Comparison of ENCODE assay signal across 26 mouse cellular contexts in the genomic region with DNA sequence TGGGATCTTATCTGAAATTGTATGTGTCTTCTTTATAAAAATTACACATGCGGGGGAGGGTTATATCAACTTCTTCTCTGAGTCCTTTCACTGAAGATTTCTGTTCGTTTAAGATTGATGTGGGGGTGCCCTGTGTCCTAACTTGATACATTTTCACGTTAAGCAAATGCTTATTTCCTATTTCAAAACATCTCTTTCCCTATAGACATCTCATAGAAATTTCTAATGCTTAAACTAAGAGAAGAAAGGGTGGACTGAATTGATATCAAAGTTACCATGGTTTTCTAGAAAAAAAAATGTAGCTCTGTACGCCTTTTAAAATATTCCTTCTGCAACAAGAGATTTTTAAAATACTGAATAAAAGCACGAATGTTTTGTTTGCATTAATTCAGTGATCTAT. TPM values are rescaled to one million over a fixed set of nuclear protein-coding genes. Genes with fewer than 3 reads are reported as not detected.
DNase-seq lines count a peak whose midpoint lies in the region; ATAC-seq and TF ChIP-seq lines count a peak whose summit lies in the region.
"Had no signal": no experiment of that assay in that cellular context is flagged by ENCODE, and none has a peak within 500 bp of the region (broad histone marks: within the 10 kb centered on the region; RNA-seq: fewer than 3 reads in every experiment).

No protein-coding gene starts in this region.

- no peak for ATAC-seq in hindbrain, embryonic 11.5 days (ENCODE audit: low FRiP score)
- ATAC-seq in hindbrain, postnatal 0 days = no peak
- ATAC-seq in midbrain, embryonic 11.5 days (ENCODE audit: low FRiP score) = no peak
- ATAC-seq in midbrain, embryonic 15.5 days (replicated peaks) = no peak
- no peak for ATAC-seq in limb, embryonic 14.5 days (ENCODE audit: low FRiP score, low read depth)
- ATAC-seq: activated CD4-positive, CD25-positive, alpha-beta regulatory T cell, adult 4 months; forebrain, embryonic 15.5 days; Patski had no signal

- no peak overlapping the region for H3K4me2 ChIP-seq in hindbrain, embryonic 11.5 days (replicated peaks; ENCODE audit: low read depth, low read length)
- H3K4me2 ChIP-seq in hindbrain, postnatal 0 days (ENCODE audit: low read depth, low read length) = no peak overlapping the region
- H3K4me2 ChIP-seq in midbrain, embryonic 11.5 days = no peak overlapping the region
- no peak overlapping the region for H3K4me2 ChIP-seq in midbrain, embryonic 15.5 days
- H3K4me2 ChIP-seq in limb, embryonic 14.5 days (replicated peaks; ENCODE audit: low read depth, low read length, severe bottlenecking) = peak overlapping the region; percentile 96; the same call in 1 of the 2 replicates
- H3K4me2 ChIP-seq: embryonic facial prominence, embryonic 15.5 days; forebrain, embryonic 15.5 days; heart, embryonic 11.5 days; heart, embryonic 15.5 days; hindbrain, embryonic 14.5 days had no signal

- H3K27ac ChIP-seq in hindbrain, embryonic 11.5 days (ENCODE audit: low read depth, low read length) = no peak overlapping the region
- H3K27ac ChIP-seq in hindbrain, postnatal 0 days = no peak overlapping the region
- no peak overlapping the region for H3K27ac ChIP-seq in midbrain, embryonic 11.5 days (ENCODE audit: low read depth, low read length)
- no peak overlapping the region for H3K27ac ChIP-seq in midbrain, embryonic 15.5 days
- no peak overlapping the region for H3K27ac ChIP-seq in embryonic facial prominence, embryonic 10.5 days (replicated peaks)
- no peak overlapping the region for H3K27ac ChIP-seq in limb, embryonic 14.5 days (replicated peaks; ENCODE audit: low read depth, low read length)
- H3K27ac ChIP-seq: embryonic facial prominence, embryonic 15.5 days; forebrain, embryonic 10.5 days; forebrain, embryonic 15.5 days; heart, adult 2 months; heart, embryonic 15.5 days; hindbrain, embryonic 14.5 days had no signal

- H3K4me1 ChIP-seq in hindbrain, embryonic 11.5 days (replicated peaks; ENCODE audit: control insufficient read depth, insufficient read depth, low read length) = no peaks in the 10 kb centered on the region
- no peaks in the 10 kb centered on the region for H3K4me1 ChIP-seq in hindbrain, postnatal 0 days (ENCODE audit: insufficient read depth, low read length)
- no peaks in the 10 kb centered on the region for H3K4me1 ChIP-seq in midbrain, embryonic 11.5 days (ENCODE audit: control insufficient read depth, insufficient read depth, low read length)
- H3K4me1 ChIP-seq in midbrain, embryonic 15.5 days = no peaks in the 10 kb centered on the region
- H3K4me1 ChIP-seq in embryonic facial prominence, embryonic 10.5 days = no peaks in the 10 kb centered on the region
- H3K4me1 ChIP-seq in limb, embryonic 14.5 days (ENCODE audit: control insufficient read depth, insufficient read depth, low read length) = peaks cover 16% of the 10 kb centered on the region
- H3K4me1 ChIP-seq: embryonic facial prominence, embryonic 15.5 days; forebrain, embryonic 10.5 days; forebrain, embryonic 15.5 days had no signal

- DNase-seq in hindbrain, embryonic 11.5 days (ENCODE audit: low spot score) = peak; percentile 37
- no peak for DNase-seq in hindbrain, postnatal 0 days (ENCODE audit: low spot score)
- DNase-seq in midbrain, embryonic 11.5 days (ENCODE audit: low spot score, missing footprints) = peak; percentile 94
- DNase-seq in embryonic facial prominence, embryonic 10.5 days (ENCODE audit: low spot score) = peak; percentile 6
- peak; percentile 10 for DNase-seq in limb, embryonic 14.5 days (ENCODE audit: low spot score)
- DNase-seq in liver = no peak
- DNase-seq: adrenal gland, adult 2 months; adrenal gland, postnatal 25 days; cerebellum, adult 18-20 months; cerebellum, postnatal 10 days; gastrocnemius, postnatal 14 days; heart, adult 2 months; heart, postnatal 14 days had no signal

- H3K36me3 ChIP-seq in hindbrain, embryonic 11.5 days (ENCODE audit: control insufficient read depth, insufficient read depth, low read length) = no peaks in the 10 kb centered on the region
- H3K36me3 ChIP-seq in hindbrain, postnatal 0 days (ENCODE audit: insufficient read depth, low read length) = no peaks in the 10 kb centered on the region
- H3K36me3 ChIP-seq in midbrain, embryonic 11.5 days (ENCODE audit: control insufficient read depth, insufficient read depth, low read length) = no peaks in the 10 kb centered on the region
- no peaks in the 10 kb centered on the region for H3K36me3 ChIP-seq in midbrain, embryonic 15.5 days (replicated peaks)
- no peaks in the 10 kb centered on the region for H3K36me3 ChIP-seq in embryonic facial prominence, embryonic 10.5 days (replicated peaks)
- no peaks in the 10 kb centered on the region for H3K36me3 ChIP-seq in limb, embryonic 14.5 days (ENCODE audit: control insufficient read depth, insufficient read depth, low read length)
- H3K36me3 ChIP-seq: embryonic facial prominence, embryonic 15.5 days; forebrain, embryonic 10.5 days; forebrain, embryonic 15.5 days; heart, embryonic 15.5 days had no signal

- H3K9ac ChIP-seq in hindbrain, embryonic 11.5 days (ENCODE audit: low read depth, low read length) = no peak overlapping the region
- H3K9ac ChIP-seq in hindbrain, postnatal 0 days (replicated peaks; ENCODE audit: low read length) = no peak overlapping the region
- H3K9ac ChIP-seq in midbrain, embryonic 11.5 days (ENCODE audit: low read length) = no peak overlapping the region
- H3K9ac ChIP-seq in midbrain, embryonic 15.5 days = no peak overlapping the region
- no peak overlapping the region for H3K9ac ChIP-seq in limb, embryonic 14.5 days (ENCODE audit: low read depth, low read length, severe bottlenecking)
- H3K9ac ChIP-seq: embryonic facial prominence, embryonic 15.5 days; forebrain, embryonic 15.5 days; heart, embryonic 15.5 days; hindbrain, embryonic 14.5 days had no signal

- no peak overlapping the region for H3K4me3 ChIP-seq in hindbrain, embryonic 11.5 days (ENCODE audit: low read depth, low read length)
- H3K4me3 ChIP-seq in hindbrain, postnatal 0 days (ENCODE audit: low read length) = no peak overlapping the region
- H3K4me3 ChIP-seq in midbrain, embryonic 11.5 days (ENCODE audit: low read depth, low read length) = no peak overlapping the region
- no peak overlapping the region for H3K4me3 ChIP-seq in midbrain, embryonic 15.5 days
- no peak overlapping the region for H3K4me3 ChIP-seq in embryonic facial prominence, embryonic 10.5 days
- peak overlapping the region; percentile 76; the same call in 1 of the 2 replicates for H3K4me3 ChIP-seq in limb, embryonic 14.5 days (replicated peaks; ENCODE audit: low read length)
- H3K4me3 ChIP-seq: embryonic facial prominence, embryonic 15.5 days; erythroblast, embryonic 14.5 days; forebrain, embryonic 10.5 days; forebrain, embryonic 15.5 days; heart, adult 2 months; heart, embryonic 15.5 days had no signal

- no peak for TF ChIP-seq CTCF in hindbrain, postnatal 0 days (IDR thresholded peaks at IDR 0.05; ENCODE audit: low read depth)

- peaks cover 95% of the 10 kb centered on the region for H3K27me3 ChIP-seq in hindbrain, embryonic 11.5 days (ENCODE audit: control insufficient read depth, insufficient read depth, low read length)
- peaks cover 92% of the 10 kb centered on the region for H3K27me3 ChIP-seq in hindbrain, postnatal 0 days (ENCODE audit: insufficient read depth, low read length)
- peaks cover 97% of the 10 kb centered on the region for H3K27me3 ChIP-seq in midbrain, embryonic 11.5 days (ENCODE audit: control insufficient read depth, insufficient read depth, low read length)
- H3K27me3 ChIP-seq in midbrain, embryonic 15.5 days (replicated peaks) = peaks cover 96% of the 10 kb centered on the region
- H3K27me3 ChIP-seq in embryonic facial prominence, embryonic 10.5 days (replicated peaks; ENCODE audit: low read depth, poor library complexity, severe bottlenecking) = peaks cover 100% of the 10 kb centered on the region
- H3K27me3 ChIP-seq in limb, embryonic 14.5 days (ENCODE audit: control insufficient read depth, insufficient read depth, low read length) = peaks cover 39% of the 10 kb centered on the region

- no peak for TF ChIP-seq POLR2A in limb, embryonic 14.5 days (IDR thresholded peaks at IDR 0.05; ENCODE audit: borderline replicate concordance, extremely low read depth, insufficient read depth, insufficient read length)

- WGBS in hindbrain, embryonic 11.5 days = 18% methylated on average over 5 of the region's 5 CpGs
- 16% methylated on average over 5 of the region's 5 CpGs for WGBS in hindbrain, postnatal 0 days
- WGBS in midbrain, embryonic 11.5 days = 18% methylated on average over 5 of the region's 5 CpGs
- WGBS in midbrain, embryonic 15.5 days = 18% methylated on average over 5 of the region's 5 CpGs
- 15% methylated on average over 5 of the region's 5 CpGs for WGBS in embryonic facial prominence, embryonic 10.5 days
- WGBS in limb, embryonic 14.5 days = 31% methylated on average over 5 of the region's 5 CpGs

- H3K9me3 ChIP-seq in hindbrain, embryonic 11.5 days (ENCODE audit: control insufficient read depth, low read length) = no peaks in the 10 kb centered on the region
- no peaks in the 10 kb centered on the region for H3K9me3 ChIP-seq in hindbrain, postnatal 0 days (ENCODE audit: low read length)
- H3K9me3 ChIP-seq in midbrain, embryonic 11.5 days (ENCODE audit: control insufficient read depth, low read length) = no peaks in the 10 kb centered on the region
- H3K9me3 ChIP-seq in midbrain, embryonic 15.5 days = no peaks in the 10 kb centered on the region
- H3K9me3 ChIP-seq in embryonic facial prominence, embryonic 10.5 days = no peaks in the 10 kb centered on the region
- no peaks in the 10 kb centered on the region for H3K9me3 ChIP-seq in limb, embryonic 14.5 days (ENCODE audit: control insufficient read depth, low read length)
- H3K9me3 ChIP-seq: embryonic facial prominence, embryonic 15.5 days; forebrain, embryonic 10.5 days; forebrain, embryonic 15.5 days; heart, embryonic 15.5 days had no signal

RNA-seq across cellular contexts. Expression of a gene that starts 6.5 kb away (rescaled TPM):
- polyA plus RNA-seq in hindbrain, embryonic 11.5 days (2014; fragmentation: Nextera tagmentation; extraction: Ambion mirVana) = not detected in 2 replicates
- total RNA-seq in hindbrain, postnatal 0 days (2014; rRNA removed) = not detected in 2 replicates
- polyA plus RNA-seq in hindbrain, postnatal 0 days (2015; fragmentation: Nextera tagmentation; extraction: Ambion mirVana) = not detected in 2 replicates
- polyA plus RNA-seq in midbrain, embryonic 11.5 days (2014; fragmentation: Nextera tagmentation; extraction: Ambion mirVana) = not detected in 2 replicates
- not detected in 2 replicates for polyA plus RNA-seq in midbrain, embryonic 15.5 days (2015; fragmentation: Nextera tagmentation; extraction: Ambion mirVana)
- not detected in 2 replicates for polyA plus RNA-seq in embryonic facial prominence, embryonic 10.5 days (2016; fragmentation: Nextera tagmentation; extraction: Ambion mirVana)
- 26.0 and 37.6 TPM in 2 replicates for polyA plus RNA-seq in limb, embryonic 14.5 days (2012; rRNA removed)
- polyA plus RNA-seq in limb, embryonic 14.5 days (2014; fragmentation: Nextera tagmentation; extraction: Ambion mirVana) = 16.0 and 24.1 TPM in 2 replicates
- total RNA-seq: adrenal gland, adult 2 months; adrenal gland, postnatal 25 days; heart, adult 2 months; heart, postnatal 14 days; hematopoietic stem cell, adult 5-6 weeks had no signal
- polyA plus RNA-seq: activated CD4-positive, CD25-positive, alpha-beta regulatory T cell, adult 4 months; adrenal gland, adult 2 months; embryonic facial prominence, embryonic 11.5 days; erythroblast, embryonic 14.5 days; forebrain, embryonic 10.5 days; forebrain, embryonic 15.5 days; heart, adult 2 months; heart, embryonic 11.5 days; heart, embryonic 15.5 days; hindbrain, embryonic 14.5 days had no signal

RNA-seq across cellular contexts. Expression of a gene that starts 21.6 kb away (rescaled TPM):
- not detected in 2 replicates for polyA plus RNA-seq in hindbrain, embryonic 11.5 days (2014; fragmentation: Nextera tagmentation; extraction: Ambion mirVana)
- total RNA-seq in hindbrain, postnatal 0 days (2014; rRNA removed) = not detected in 2 replicates
- polyA plus RNA-seq in hindbrain, postnatal 0 days (2015; fragmentation: Nextera tagmentation; extraction: Ambion mirVana) = not detected in 2 replicates
- polyA plus RNA-seq in midbrain, embryonic 11.5 days (2014; fragmentation: Nextera tagmentation; extraction: Ambion mirVana) = not detected in 2 replicates
- 0.13 TPM in 1 of 2 replicates, not detected in the other for polyA plus RNA-seq in midbrain, embryonic 15.5 days (2015; fragmentation: Nextera tagmentation; extraction: Ambion mirVana)
- polyA plus RNA-seq in embryonic facial prominence, embryonic 10.5 days (2016; fragmentation: Nextera tagmentation; extraction: Ambion mirVana) = not detected in 2 replicates
- 32.6 and 41.2 TPM in 2 replicates for polyA plus RNA-seq in limb, embryonic 14.5 days (2012; rRNA removed)
- polyA plus RNA-seq in limb, embryonic 14.5 days (2014; fragmentation: Nextera tagmentation; extraction: Ambion mirVana) = 31.1 and 39.0 TPM in 2 replicates
- total RNA-seq: adrenal gland, adult 2 months; adrenal gland, postnatal 25 days; CH12.LX; heart, adult 2 months; heart, postnatal 14 days; hematopoietic stem cell, adult 5-6 weeks had no signal
- polyA plus RNA-seq: activated CD4-positive, CD25-positive, alpha-beta regulatory T cell, adult 4 months; adrenal gland, adult 2 months; embryonic facial prominence, embryonic 11.5 days; embryonic facial prominence, embryonic 15.5 days; erythroblast, embryonic 14.5 days; forebrain, embryonic 10.5 days; forebrain, embryonic 15.5 days; heart, adult 2 months; heart, embryonic 11.5 days; heart, embryonic 15.5 days; hindbrain, embryonic 14.5 days had no signal

RNA-seq across cellular contexts. Expression of a gene that starts 26.6 kb away (rescaled TPM):
- not detected in 2 replicates for polyA plus RNA-seq in hindbrain, embryonic 11.5 days (2014; fragmentation: Nextera tagmentation; extraction: Ambion mirVana)
- not detected in 2 replicates for total RNA-seq in hindbrain, postnatal 0 days (2014; rRNA removed)
- polyA plus RNA-seq in hindbrain, postnatal 0 days (2015; fragmentation: Nextera tagmentation; extraction: Ambion mirVana) = not detected in 2 replicates
- polyA plus RNA-seq in midbrain, embryonic 11.5 days (2014; fragmentation: Nextera tagmentation; extraction: Ambion mirVana) = not detected in 2 replicates
- polyA plus RNA-seq in midbrain, embryonic 15.5 days (2015; fragmentation: Nextera tagmentation; extraction: Ambion mirVana) = 0.15 TPM in 1 of 2 replicates, not detected in the other
- polyA plus RNA-seq in embryonic facial prominence, embryonic 10.5 days (2016; fragmentation: Nextera tagmentation; extraction: Ambion mirVana) = not detected in 2 replicates
- 111 and 136 TPM in 2 replicates for polyA plus RNA-seq in limb, embryonic 14.5 days (2012; rRNA removed)
- polyA plus RNA-seq in limb, embryonic 14.5 days (2014; fragmentation: Nextera tagmentation; extraction: Ambion mirVana) = 117 and 149 TPM in 2 replicates
- total RNA-seq: adrenal gland, adult 2 months; adrenal gland, postnatal 25 days; heart, adult 2 months; heart, postnatal 14 days had no signal
- polyA plus RNA-seq: activated CD4-positive, CD25-positive, alpha-beta regulatory T cell, adult 4 months; adrenal gland, adult 2 months; embryonic facial prominence, embryonic 11.5 days; embryonic facial prominence, embryonic 15.5 days; erythroblast, embryonic 14.5 days; forebrain, embryonic 10.5 days; forebrain, embryonic 15.5 days; heart, adult 2 months had no signal

RNA-seq across cellular contexts. Expression of a gene that starts 36.3 kb away (rescaled TPM):
- polyA plus RNA-seq in hindbrain, embryonic 11.5 days (2014; fragmentation: Nextera tagmentation; extraction: Ambion mirVana) = 0.25 and 1.1 TPM in 2 replicates
- total RNA-seq in hindbrain, postnatal 0 days (2014; rRNA removed) = 0.26 TPM in 1 of 2 replicates, not detected in the other
- polyA plus RNA-seq in hindbrain, postnatal 0 days (2015; fragmentation: Nextera tagmentation; extraction: Ambion mirVana) = 0.18 TPM in 1 of 2 replicates, not detected in the other
- polyA plus RNA-seq in midbrain, embryonic 11.5 days (2014; fragmentation: Nextera tagmentation; extraction: Ambion mirVana) = not detected in 2 replicates
- polyA plus RNA-seq in midbrain, embryonic 15.5 days (2015; fragmentation: Nextera tagmentation; extraction: Ambion mirVana) = not detected in 2 replicates
- not detected in 2 replicates for polyA plus RNA-seq in embryonic facial prominence, embryonic 10.5 days (2016; fragmentation: Nextera tagmentation; extraction: Ambion mirVana)
- 107 and 134 TPM in 2 replicates for polyA plus RNA-seq in limb, embryonic 14.5 days (2012; rRNA removed)
- polyA plus RNA-seq in limb, embryonic 14.5 days (2014; fragmentation: Nextera tagmentation; extraction: Ambion mirVana) = 39.0 and 45.2 TPM in 2 replicates
- total RNA-seq: heart, adult 2 months; heart, postnatal 14 days had no signal
- polyA plus RNA-seq: erythroblast, embryonic 14.5 days; forebrain, embryonic 10.5 days; forebrain, embryonic 15.5 days had no signal

RNA-seq across cellular contexts. Expression of a gene that starts 45.6 kb away (rescaled TPM):
- 0.34 and 1.9 TPM in 2 replicates for polyA plus RNA-seq in hindbrain, embryonic 11.5 days (2014; fragmentation: Nextera tagmentation; extraction: Ambion mirVana)
- total RNA-seq in hindbrain, postnatal 0 days (2014; rRNA removed) = 2.6 and 2.9 TPM in 2 replicates
- 1.3 and 3.9 TPM in 2 replicates for polyA plus RNA-seq in hindbrain, postnatal 0 days (2015; fragmentation: Nextera tagmentation; extraction: Ambion mirVana)
- polyA plus RNA-seq in midbrain, embryonic 11.5 days (2014; fragmentation: Nextera tagmentation; extraction: Ambion mirVana) = 0.14 TPM in 1 of 2 replicates, not detected in the other
- polyA plus RNA-seq in midbrain, embryonic 15.5 days (2015; fragmentation: Nextera tagmentation; extraction: Ambion mirVana) = not detected in 2 replicates
- 0.15 TPM in 1 of 2 replicates, not detected in the other for polyA plus RNA-seq in embryonic facial prominence, embryonic 10.5 days (2016; fragmentation: Nextera tagmentation; extraction: Ambion mirVana)
- polyA plus RNA-seq in limb, embryonic 14.5 days (2012; rRNA removed) = 15.8 and 17.0 TPM in 2 replicates
- polyA plus RNA-seq in limb, embryonic 14.5 days (2014; fragmentation: Nextera tagmentation; extraction: Ambion mirVana) = 8.9 and 10.1 TPM in 2 replicates
- polyA plus RNA-seq: activated CD4-positive, CD25-positive, alpha-beta regulatory T cell, adult 4 months; embryonic facial prominence, embryonic 15.5 days; forebrain, embryonic 10.5 days; forebrain, embryonic 15.5 days had no signal

Comparison
In these comparisons a context has a peak if more than half of its experiments do, and no peak if none do; other contexts are left out.
1. DNase-seq: peak in hindbrain, embryonic 11.5 days (single experiment), midbrain, embryonic 11.5 days (single experiment), embryonic facial prominence, embryonic 10.5 days (single experiment) and limb, embryonic 14.5 days (single experiment); none in hindbrain, postnatal 0 days (single experiment) and liver (single experiment).
2. RNA of a gene that starts 6.5 kb away (polyA plus RNA-seq): 16.0 to 37.6 TPM in limb, embryonic 14.5 days; not detected in hindbrain, postnatal 0 days, not detected in hindbrain, embryonic 11.5 days, not detected in midbrain, embryonic 11.5 days, not detected in midbrain, embryonic 15.5 days and not detected in embryonic facial prominence, embryonic 10.5 days; every median in the first group is over 10 times any median in the second.
3. RNA of a gene that starts 21.6 kb away (polyA plus RNA-seq): 31.1 to 41.2 TPM in limb, embryonic 14.5 days; 0.13 TPM in midbrain, embryonic 15.5 days, not detected in hindbrain, embryonic 11.5 days, not detected in hindbrain, postnatal 0 days, not detected in midbrain, embryonic 11.5 days and not detected in embryonic facial prominence, embryonic 10.5 days; every median in the first group is over 10 times any median in the second.
4. RNA of a gene that starts 26.6 kb away (polyA plus RNA-seq): 111 to 149 TPM in limb, embryonic 14.5 days; 0.15 TPM in midbrain, embryonic 15.5 days, not detected in hindbrain, embryonic 11.5 days, not detected in hindbrain, postnatal 0 days, not detected in midbrain, embryonic 11.5 days and not detected in embryonic facial prominence, embryonic 10.5 days; every median in the first group is over 10 times any median in the second.